Mouse (Mus musculus): ENCODE results near the gene Tle2. TPM values are rescaled to one million over a fixed set of nuclear protein-coding genes. Genes with fewer than 3 reads are reported as not detected.

Tle2 gene
- polyA plus RNA-seq, 1 experiment from 2014 or later = 2.2 TPM

DNA sequence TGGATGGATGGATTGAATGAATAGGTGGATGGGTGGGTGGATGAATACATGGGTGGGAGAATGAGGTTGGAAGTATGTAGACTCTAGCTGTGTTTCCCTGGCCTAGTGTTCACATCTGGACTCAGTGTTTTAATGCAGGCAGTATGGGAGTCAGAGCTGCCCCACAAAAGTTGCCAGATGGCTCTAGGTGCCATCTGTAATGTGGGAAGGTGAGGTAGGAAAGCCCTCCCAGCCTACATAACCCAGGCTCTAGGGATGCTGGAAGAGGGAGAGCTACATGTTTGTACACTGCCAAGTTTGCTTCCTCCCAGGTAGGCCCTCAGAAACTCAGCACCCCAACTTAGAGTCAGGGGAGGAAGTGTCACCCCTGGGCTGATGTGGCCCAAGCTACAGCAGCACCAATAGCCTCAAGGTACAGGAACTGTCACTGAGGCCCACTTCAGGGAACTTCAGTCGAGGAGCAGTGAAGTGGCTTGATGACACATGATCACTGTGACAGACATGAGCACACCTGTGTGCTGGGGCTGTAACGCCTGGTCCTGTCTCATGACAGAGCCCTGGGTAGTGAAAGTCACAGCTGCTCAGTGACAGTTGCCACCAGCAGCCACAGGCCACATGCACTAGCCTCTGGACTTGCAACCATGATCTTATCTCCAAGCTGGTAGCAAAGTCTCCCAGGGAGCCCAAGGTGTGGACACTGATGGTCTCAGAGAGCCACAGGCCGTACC is 35.9 kb upstream of the Tle2 start:
- H3K9ac ChIP-seq (replicated peaks) = no peak overlapping the region
- ATAC-seq (peak; percentile 10), DNase-seq (no peak)
- WGBS (ENCODE audit: insufficient replicate concordance) = 68% methylated on average over 3 of the region's 3 CpGs
- H3K9me3 ChIP-seq (ENCODE audit: low read length) = no peaks in the 10 kb centered on the region
- H3K36me3 ChIP-seq (replicated peaks; ENCODE audit: insufficient read depth, low read length) = peaks cover 10% of the 10 kb centered on the region; the same call in 1 of the 2 replicates
- 0 out of 2 replicates have a peak overlapping the region, but pooled peaks have one; percentile 12 for H3K27ac ChIP-seq (ENCODE audit: low read depth)
- no peaks in the 10 kb centered on the region for H3K27me3 ChIP-seq (ENCODE audit: insufficient read depth, low read length)
- peaks cover 28% of the 10 kb centered on the region for H3K4me1 ChIP-seq (ENCODE audit: insufficient read depth)
- H3K4me3 ChIP-seq (ENCODE audit: low read depth, low read length) = no peak overlapping the region
- TF ChIP-seq EP300 (IDR thresholded peaks at IDR 0.05; ENCODE audit: low read depth) = no peak
- TF ChIP-seq CTCF (IDR thresholded peaks at IDR 0.05; ENCODE audit: low read depth) = no peak
- H3K4me2 ChIP-seq (ENCODE audit: low read depth, low read length) = no peak overlapping the region

GRCm38 (mm10) chr10:81541363-81541762 is 33.0 kb upstream of the Tle2 start:
- H3K9ac ChIP-seq (replicated peaks) = peak overlapping the region; percentile 80; the same call in 1 of the 2 replicates
- 63% methylated on average over 5 of the region's 5 CpGs for WGBS (ENCODE audit: insufficient replicate concordance)
- no peaks in the 10 kb centered on the region for H3K27me3 ChIP-seq (ENCODE audit: insufficient read depth, low read length)
- H3K4me1 ChIP-seq (ENCODE audit: insufficient read depth) = peaks cover 46% of the 10 kb centered on the region
- H3K36me3 ChIP-seq (replicated peaks; ENCODE audit: insufficient read depth, low read length) = peaks cover 10% of the 10 kb centered on the region; the same call in 1 of the 2 replicates
- ATAC-seq (no peak), DNase-seq (no peak)
- peak overlapping the region; percentile 74 for H3K27ac ChIP-seq (ENCODE audit: low read depth)
- no peaks in the 10 kb centered on the region for H3K9me3 ChIP-seq (ENCODE audit: low read length)
- no peak overlapping the region for H3K4me3 ChIP-seq (ENCODE audit: low read depth, low read length)
- no peak for TF ChIP-seq CTCF (IDR thresholded peaks at IDR 0.05; ENCODE audit: low read depth)
- TF ChIP-seq EP300 (IDR thresholded peaks at IDR 0.05; ENCODE audit: low read depth) = no peak
- peak overlapping the region; percentile 99 for H3K4me2 ChIP-seq (ENCODE audit: low read depth, low read length)

DNA sequence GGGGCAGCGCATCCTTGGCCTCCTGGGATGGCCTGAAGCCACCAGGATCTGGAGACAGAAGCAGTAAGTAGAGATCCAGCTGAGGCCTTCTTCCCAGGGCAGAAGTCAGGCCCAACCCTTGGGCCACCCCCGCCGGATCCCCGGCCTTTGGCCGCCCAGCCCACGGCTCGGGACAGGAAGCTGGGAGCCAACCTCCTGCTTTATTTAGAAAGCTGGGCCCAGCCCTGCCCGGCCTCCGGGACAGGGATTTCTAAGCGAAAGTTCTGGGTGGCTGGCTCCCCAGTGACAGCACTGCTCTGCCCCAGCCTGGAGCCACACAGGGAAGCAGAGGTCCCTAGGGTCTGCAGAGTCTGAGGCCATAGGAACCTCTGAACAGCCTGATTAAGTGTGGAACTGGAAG is 32.6 kb upstream of the Tle2 start:
- Histone ChIP-seq H3K9ac (replicated peaks) (peak overlapping the region; percentile 80), H3K4me3 (ENCODE audit: low read depth, low read length) (no peak overlapping the region), H3K36me3 (replicated peaks; ENCODE audit: insufficient read depth, low read length) (peaks cover 10% of the 10 kb centered on the region; the same call in 1 of the 2 replicates), H3K27me3 (ENCODE audit: insufficient read depth, low read length) (no peaks in the 10 kb centered on the region), H3K4me2 (ENCODE audit: low read depth, low read length) (peak overlapping the region; percentile 99), H3K4me1 (ENCODE audit: insufficient read depth) (peaks cover 50% of the 10 kb centered on the region), H3K9me3 (ENCODE audit: low read length) (no peaks in the 10 kb centered on the region), H3K27ac (ENCODE audit: low read depth) (peak overlapping the region; percentile 74)
- DNase-seq (peak; percentile 57), ATAC-seq (no peak)
- TF ChIP-seq CTCF (IDR thresholded peaks at IDR 0.05; ENCODE audit: low read depth) = no peak
- no peak for TF ChIP-seq EP300 (IDR thresholded peaks at IDR 0.05; ENCODE audit: low read depth)
- WGBS (ENCODE audit: insufficient replicate concordance) = 44% methylated on average over 10 of the region's 10 CpGs

GRCm38 (mm10) chr10:81542727-81543460 is 31.5 kb upstream of the Tle2 start:
- peak overlapping the region; percentile 74 for H3K27ac ChIP-seq (ENCODE audit: low read depth)
- no peak for TF ChIP-seq EP300 (IDR thresholded peaks at IDR 0.05; ENCODE audit: low read depth)
- no peak for TF ChIP-seq CTCF (IDR thresholded peaks at IDR 0.05; ENCODE audit: low read depth)
- H3K4me3 ChIP-seq (ENCODE audit: low read depth, low read length) = no peak overlapping the region
- peak overlapping the region; percentile 80 for H3K9ac ChIP-seq (replicated peaks)
- no peaks in the 10 kb centered on the region for H3K9me3 ChIP-seq (ENCODE audit: low read length)
- DNase-seq (no peak), ATAC-seq (no peak)
- peaks cover 10% of the 10 kb centered on the region; the same call in 1 of the 2 replicates for H3K36me3 ChIP-seq (replicated peaks; ENCODE audit: insufficient read depth, low read length)
- 70% methylated on average over 7 of the region's 7 CpGs for WGBS (ENCODE audit: insufficient replicate concordance)
- peaks cover 50% of the 10 kb centered on the region for H3K4me1 ChIP-seq (ENCODE audit: insufficient read depth)
- peak overlapping the region; percentile 99 for H3K4me2 ChIP-seq (ENCODE audit: low read depth, low read length)
- no peaks in the 10 kb centered on the region for H3K27me3 ChIP-seq (ENCODE audit: insufficient read depth, low read length)

DNA sequence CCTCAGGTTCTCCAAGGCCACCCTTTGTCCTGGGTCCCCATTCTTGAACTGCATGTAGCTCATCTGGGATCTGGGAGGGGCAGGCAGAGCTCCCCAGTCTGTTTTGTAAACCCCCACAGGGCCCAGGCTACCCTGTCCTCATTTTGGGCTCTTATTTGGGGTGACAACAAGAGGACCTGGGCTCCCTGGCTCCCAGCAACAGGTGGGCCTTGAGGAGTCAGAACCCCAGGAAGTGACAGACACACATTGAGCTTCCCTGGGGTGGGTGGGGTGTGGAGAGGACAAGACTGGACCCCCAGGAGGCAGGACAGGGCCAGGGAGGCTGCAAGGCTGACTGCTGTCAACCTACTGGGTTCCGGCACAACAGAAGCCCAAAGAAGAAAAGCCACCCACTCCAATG is 30.7 kb upstream of the Tle2 start:
- no peak for DNase-seq
- no peak for TF ChIP-seq CTCF (IDR thresholded peaks at IDR 0.05; ENCODE audit: low read depth)
- peak overlapping the region; percentile 68 for H3K4me3 ChIP-seq (ENCODE audit: low read depth, low read length)
- H3K9ac ChIP-seq (replicated peaks) = peak overlapping the region; percentile 80
- H3K27ac ChIP-seq (ENCODE audit: low read depth) = 0 out of 2 replicates have a peak overlapping the region, but pooled peaks have one; percentile 29
- peaks cover 47% of the 10 kb centered on the region for H3K4me1 ChIP-seq (ENCODE audit: insufficient read depth)
- no peak for ATAC-seq
- H3K9me3 ChIP-seq (ENCODE audit: low read length) = no peaks in the 10 kb centered on the region
- peak overlapping the region; percentile 99 for H3K4me2 ChIP-seq (ENCODE audit: low read depth, low read length)
- 67% methylated on average over 1 of the region's 1 CpGs for WGBS (ENCODE audit: insufficient replicate concordance)
- no peaks in the 10 kb centered on the region for H3K27me3 ChIP-seq (ENCODE audit: insufficient read depth, low read length)
- peaks cover 10% of the 10 kb centered on the region; the same call in 1 of the 2 replicates for H3K36me3 ChIP-seq (replicated peaks; ENCODE audit: insufficient read depth, low read length)

Measured in liver, postnatal 0 days (tissue).